Mouse (Mus musculus) left cerebral cortex, adult 8-10 months (tissue): ENCODE results near the gene Slc4a4. TPM values are rescaled to one million over a fixed set of nuclear protein-coding genes. Genes with fewer than 3 reads are reported as not detected.

ENCODE experiments used
- DNase-seq, 2 experiments: peaks; one replicate each; pipeline ENCODE4 v3.0.0; 2022; ENCODE audit warnings: low spot score in 2 of 2
- total RNA-seq, 4 experiments: library from RNA; stranded (reverse); gene quantifications; 2 replicates each; pipeline ENCODE4 v1.2.4; 2022

Slc4a4 gene
- total RNA-seq, 4 experiments from 2014 or later = 144 to 154 (median 151) TPM

GRCm38 (mm10) chr5:88916501-88916971, 29.9 kb downstream of the Slc4a4 start:
- no peak for DNase-seq

GRCm38 (mm10) chr5:88917221-88917620, 30.6 kb downstream of the Slc4a4 start:
- DNase-seq = no peak

DNA sequence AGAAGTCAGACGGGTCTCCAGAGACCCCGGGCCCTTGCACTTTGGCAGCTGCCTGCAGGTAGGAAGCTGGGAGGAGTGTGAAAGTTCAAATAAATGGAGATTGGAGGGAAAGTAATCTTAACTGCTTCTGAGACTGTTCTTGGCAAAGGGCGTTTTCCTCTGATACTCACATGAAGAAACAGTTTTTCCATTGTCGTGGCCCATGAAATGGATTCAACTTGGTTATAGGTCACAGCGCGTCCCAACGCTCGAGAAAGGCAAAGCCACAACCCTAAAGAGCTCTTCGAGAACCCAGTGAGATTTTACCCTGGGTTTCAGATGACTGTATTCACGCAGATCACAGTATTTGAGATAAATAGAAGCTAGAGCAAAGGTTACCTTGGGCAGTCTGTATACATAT, 31.0 kb downstream of the Slc4a4 start:
- no peak for DNase-seq

DNA sequence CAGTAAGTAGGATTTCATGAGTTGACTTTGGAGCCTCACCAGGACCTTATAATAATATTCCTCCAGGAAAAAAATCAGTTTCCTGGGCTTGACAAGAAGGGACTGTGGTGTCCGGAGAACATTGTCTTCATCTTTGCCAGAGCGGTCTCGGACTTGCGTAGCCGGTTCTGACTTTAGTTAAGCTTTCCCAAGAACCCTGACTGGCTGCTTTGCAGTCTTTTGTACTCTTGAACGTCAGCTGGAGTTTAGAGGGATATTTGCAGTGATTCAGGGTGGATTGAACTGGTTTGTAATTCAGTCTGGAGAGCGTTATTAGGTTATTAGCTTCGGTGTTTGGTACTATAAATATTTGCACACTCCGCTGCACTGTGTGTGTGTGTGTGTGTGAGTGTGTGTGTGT, 31.9 kb downstream of the Slc4a4 start:
- DNase-seq = no peak

- no peak for DNase-seq
Observed at GRCm38 (mm10) chr5:88925576-88925975, 39.0 kb downstream of the Slc4a4 start.

GRCm38 (mm10) chr5:88928201-88928916, 41.7 kb downstream of the Slc4a4 start:
- DNase-seq = no peak

GRCm38 (mm10) chr5:88929392-88930094, 42.9 kb downstream of the Slc4a4 start:
- DNase-seq = peak; percentile 62 to 78

GRCm38 (mm10) chr5:88930129-88930528, 43.5 kb downstream of the Slc4a4 start:
- DNase-seq = no peak

- no peak for DNase-seq
Observed at GRCm38 (mm10) chr5:88930611-88931010, 44.0 kb downstream of the Slc4a4 start.

- no peak for DNase-seq
Observed at GRCm38 (mm10) chr5:88931176-88931575, 44.6 kb downstream of the Slc4a4 start.

DNA sequence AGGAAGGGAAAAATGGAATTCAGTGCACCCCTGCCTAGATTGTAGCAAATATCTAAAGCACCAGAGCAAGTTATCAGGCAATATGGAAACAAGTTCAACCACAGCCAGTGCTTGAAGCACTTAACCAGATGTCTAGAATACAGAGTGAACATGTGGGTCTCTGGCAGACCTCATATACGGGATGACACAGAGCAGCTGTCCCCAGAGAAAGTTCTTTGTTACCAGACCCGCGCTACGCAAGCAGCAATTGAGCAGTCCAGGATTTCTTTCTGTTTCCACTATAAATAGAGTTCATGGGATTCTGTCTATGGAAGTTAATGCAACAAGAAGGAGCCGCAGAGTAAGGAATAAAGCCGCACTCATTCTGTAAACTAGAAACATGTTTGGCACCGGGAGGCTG, 46.8 kb downstream of the Slc4a4 start:
- no peak for DNase-seq

DNA sequence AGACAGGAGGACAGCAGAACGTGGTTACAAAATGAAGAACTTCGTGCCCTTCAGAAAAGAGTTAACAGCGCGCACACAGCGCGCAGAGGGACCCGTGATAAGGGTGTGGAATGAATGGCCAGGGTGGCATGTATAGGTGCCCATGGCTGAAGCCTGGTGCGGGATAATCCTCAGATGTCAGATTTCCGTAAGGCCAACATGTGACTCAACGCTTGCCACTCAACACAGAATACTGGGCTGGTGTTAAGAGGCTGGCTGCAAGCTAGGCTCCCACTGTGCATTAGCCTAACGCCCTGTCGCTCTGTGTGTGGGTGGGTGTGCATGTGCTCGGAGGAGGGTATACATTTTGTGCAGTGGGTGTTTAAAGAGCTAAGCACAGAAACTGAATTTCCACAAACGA, 47.3 kb downstream of the Slc4a4 start:
- DNase-seq = peak; percentile 63 to 73

DNA sequence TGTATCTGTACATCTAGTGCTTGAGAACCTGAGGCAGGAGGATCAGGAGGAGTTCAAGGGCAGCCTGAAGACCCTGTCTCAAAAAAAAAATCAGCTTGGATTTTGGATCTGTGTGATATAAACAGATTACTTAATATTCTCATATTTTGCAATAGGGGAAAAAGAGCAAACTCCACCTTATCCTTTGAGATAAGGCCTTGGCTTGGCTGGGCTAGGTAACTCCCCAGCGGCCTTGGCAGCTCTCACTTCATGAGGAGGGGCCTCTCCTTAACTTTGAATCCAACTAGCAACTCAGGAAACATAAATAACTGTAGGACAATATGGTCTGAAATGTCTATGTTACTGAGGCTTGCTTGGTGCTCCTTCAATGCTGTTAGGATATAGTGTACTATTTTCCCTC, 51.6 kb downstream of the Slc4a4 start:
- no peak for DNase-seq

DNA sequence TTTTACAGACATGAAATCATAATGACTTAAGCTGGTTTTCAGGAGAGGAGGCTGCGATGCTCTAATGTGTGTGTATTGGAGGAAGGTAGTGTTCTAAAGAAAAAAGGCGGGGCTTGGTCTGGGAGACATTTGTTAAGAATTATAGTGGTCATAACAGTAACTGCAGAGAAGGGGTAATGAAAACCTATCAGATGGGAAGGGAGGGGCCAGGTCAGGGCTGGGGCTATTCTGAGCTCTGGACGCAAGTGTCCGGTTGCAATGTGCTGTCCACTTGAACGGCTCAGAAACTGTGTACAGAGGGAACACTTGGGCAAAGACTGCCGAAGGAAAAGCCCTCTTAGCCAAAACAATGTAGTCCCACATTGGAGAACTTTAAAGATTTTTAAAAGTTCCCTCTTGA, 52.5 kb downstream of the Slc4a4 start:
- no peak for DNase-seq

GRCm38 (mm10) chr5:88939782-88940181, 53.2 kb downstream of the Slc4a4 start:
- no peak for DNase-seq

DNA sequence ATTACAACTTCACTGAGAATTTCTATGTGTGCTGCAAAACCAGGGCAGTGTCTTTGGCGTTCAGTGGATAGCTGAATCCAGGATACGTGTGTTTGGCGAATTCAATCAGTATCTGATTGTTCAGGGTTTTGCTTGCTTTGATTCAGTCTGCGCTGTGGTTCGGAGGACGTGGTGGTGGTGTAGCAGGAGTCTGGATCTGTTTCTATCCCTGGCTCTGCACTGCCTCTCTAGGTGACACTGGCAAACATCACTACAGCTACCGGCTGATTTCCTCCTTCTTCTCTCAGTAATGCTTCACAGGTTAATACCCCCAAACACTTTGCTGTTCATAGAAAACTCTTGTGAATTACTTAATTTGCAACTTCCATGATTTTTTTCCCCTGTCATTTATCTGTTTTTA, 55.3 kb downstream of the Slc4a4 start:
- DNase-seq = no peak

- DNase-seq = peak in 1 of 2 experiments; percentile 55
Observed at GRCm38 (mm10) chr5:88945661-88946339, 59.2 kb downstream of the Slc4a4 start.

DNA sequence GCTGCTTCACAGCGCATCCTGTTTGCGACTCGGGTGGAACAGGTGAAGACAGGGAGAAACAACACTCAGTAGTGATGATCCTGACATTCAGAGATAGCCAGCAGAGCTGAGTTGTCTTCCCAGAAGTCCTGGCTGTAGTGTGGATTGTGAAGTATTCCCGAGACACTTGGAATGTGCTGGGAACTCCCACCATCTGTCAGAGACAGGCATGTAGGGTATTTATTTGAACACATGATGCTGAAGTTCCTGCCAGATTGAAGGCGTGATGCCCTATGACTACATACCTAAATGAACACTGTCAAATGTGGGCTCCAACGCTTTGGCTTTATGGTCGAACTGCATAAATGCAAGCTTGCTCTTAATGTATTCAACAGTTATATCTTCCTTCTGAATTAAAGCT, 63.7 kb downstream of the Slc4a4 start:
- DNase-seq = peak in 1 of 2 experiments; percentile 56

DNA sequence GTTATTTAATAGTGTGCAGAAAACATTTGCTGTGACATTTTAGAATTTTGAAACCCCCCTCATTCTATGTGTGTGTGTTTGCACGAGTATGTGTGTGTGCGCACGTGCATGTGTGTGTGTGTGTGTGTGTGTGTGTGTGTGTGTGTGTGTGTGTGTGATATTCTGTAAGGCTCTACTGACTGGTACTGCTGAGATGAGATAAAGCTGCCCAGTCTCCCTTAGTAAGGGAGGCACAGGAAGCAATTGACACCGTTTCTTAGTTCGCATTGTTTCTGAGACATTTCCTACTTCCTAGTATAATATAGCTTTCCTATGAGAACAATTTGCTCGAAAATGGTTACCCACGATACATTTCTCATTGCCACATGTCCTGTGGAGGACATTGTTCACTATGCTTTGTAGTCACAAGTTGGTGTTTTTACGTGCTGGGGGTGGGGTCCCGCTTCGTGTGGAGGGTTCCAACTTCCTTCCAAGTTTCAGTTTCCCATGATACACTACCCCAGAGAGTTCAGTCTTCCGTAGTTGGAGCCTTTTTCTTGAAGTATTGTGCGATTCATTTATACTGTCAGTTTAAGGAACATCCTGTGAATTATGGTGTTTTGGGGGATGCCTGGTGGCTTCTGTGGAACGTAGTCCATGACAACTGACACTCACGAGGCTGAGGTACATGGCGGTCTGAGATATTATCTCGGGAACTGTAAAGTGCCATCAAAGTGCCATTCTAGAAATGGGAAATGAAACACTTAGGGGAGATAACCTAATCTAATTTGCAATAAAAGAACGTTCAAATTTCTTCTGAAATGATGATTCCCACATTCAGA, 66.3 kb downstream of the Slc4a4 start:
- DNase-seq = no peak

GRCm38 (mm10) chr5:88957735-88958134, 71.1 kb downstream of the Slc4a4 start:
- no peak for DNase-seq

GRCm38 (mm10) chr5:88958966-88959365, 72.3 kb downstream of the Slc4a4 start:
- DNase-seq = peak in 1 of 2 experiments; percentile 72
